Mouse (Mus musculus) CD4-positive, CD25-positive, alpha-beta regulatory T cell, adult 4 months (primary cell): ENCODE measurements around the gene Defa17. TPM values are rescaled to one million over a fixed set of nuclear protein-coding genes. Genes with fewer than 3 reads are reported as not detected.
"Not testable (repeated sequence)": the region's sequence is repeated elsewhere in the genome, so short reads cannot be mapped to it uniquely, and the experiment has no call there.

Experiments used
- ATAC-seq: one replicate; pipeline ENCODE4 v1.8.0; 2017
- polyA plus RNA-seq, 2 experiments: library from polyadenylated mRNA; unstranded; fragments of 100-300 nt; shearing (Covaris generic); gene quantifications; one replicate each; pipeline ENCODE4 v1.2.1; 2017

Gene Defa17
- polyA plus RNA-seq: not detected

DNA sequence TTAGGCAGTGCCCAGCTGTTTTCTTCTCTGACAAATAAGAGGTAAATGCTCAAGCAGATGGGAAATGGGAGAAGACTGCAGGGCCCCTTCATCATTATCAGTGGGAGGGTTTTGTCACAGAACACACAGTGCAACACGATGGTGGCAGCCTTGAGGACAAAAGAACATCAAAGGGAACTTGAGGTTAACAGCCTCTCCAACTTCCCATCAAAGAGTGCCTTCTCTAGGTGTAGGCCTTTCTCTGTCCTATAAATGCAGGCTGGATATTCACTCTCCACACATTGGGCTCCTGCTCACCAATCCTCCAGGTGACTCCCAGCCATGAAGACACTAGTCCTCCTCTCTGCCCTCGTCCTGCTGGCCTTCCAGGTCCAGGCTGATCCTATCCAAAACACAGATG, at the start of gene Defa17:
Gene Defa17 (plus strand): TSS at position 301 of the 400 bp plus-strand sequence.
- not testable (repeated sequence) for ATAC-seq

DNA sequence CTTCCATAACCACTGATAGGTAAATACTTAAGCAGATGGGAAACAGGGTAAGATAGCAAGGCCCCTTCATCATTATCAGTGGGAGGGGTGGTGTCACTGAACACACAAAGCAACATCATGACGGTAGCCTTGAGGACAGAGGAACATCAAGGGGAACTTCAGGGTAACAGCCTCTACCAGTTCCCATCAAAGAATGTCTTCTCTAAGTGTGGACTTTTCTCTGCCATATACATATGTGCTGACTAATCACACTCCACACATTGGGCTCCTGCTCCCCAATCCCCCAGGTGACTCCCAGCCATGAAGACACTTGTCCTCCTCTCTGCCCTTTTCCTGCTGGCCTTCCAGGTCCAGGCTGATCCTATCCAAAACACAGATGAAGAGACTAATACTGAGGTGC, 37.7 kb upstream of the Defa17 start, which contains the start of gene Defa26:
Gene Defa26 (plus strand): TSS at position 301 of the 400 bp plus-strand sequence.
- ATAC-seq: not testable (repeated sequence)

DNA sequence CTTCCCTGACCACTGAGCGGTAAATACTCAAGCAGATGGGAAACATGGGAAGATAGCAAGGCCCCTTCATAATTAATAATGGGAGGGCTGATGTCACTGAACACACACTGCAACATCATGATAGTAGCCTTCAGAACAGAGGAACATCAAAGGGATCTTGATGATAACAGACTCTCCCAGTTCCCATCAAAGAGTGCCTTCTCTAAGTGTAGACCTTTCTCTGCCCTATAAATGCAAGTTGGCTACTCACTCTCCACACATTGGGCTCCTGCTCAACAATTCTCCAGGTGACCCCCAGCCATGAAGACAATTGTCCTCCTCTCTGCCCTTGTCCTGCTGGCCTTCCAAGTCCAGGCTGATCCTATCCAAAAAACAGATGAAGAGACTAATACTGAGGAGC, 9.9 kb downstream of the Defa17 start, which contains the start of gene Defa34:
Gene Defa34 (plus strand): TSS at position 301 of the 400 bp plus-strand sequence.
- ATAC-seq: not testable (repeated sequence)

DNA sequence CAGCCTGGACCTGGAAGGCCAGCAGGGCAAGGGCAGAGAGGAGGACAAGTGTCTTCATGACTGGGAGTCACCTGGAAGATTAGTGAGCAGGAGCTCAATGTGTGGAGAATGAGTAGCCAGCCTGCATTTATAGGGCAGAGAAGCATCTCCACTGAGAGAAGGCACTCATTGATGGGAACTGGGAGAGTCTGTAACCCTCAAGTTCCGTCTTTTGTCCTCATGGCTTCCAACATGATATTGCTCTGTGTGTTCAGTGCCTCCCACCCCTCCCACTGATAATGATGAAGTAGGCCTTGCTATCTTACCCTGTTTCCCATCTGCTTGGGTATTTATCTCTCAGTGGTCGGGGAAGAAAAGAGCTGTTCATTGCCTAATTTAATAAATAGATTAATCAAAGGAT, 48.0 kb downstream of the Defa17 start, which contains the start of gene AY761184:
Gene AY761184 (minus strand): TSS at position 101 of the 400 bp plus-strand sequence.
- not testable (repeated sequence) for ATAC-seq

Other genes with a start within 250 kb of the Defa17 start
- gene Defa36, start 228.4 kb upstream of the Defa17 start, polyA plus RNA-seq: not detected
- gene Gm7849, start 199.2 kb upstream of the Defa17 start, polyA plus RNA-seq: not detected
- not detected for gene Defa20, start 146.5 kb upstream of the Defa17 start, polyA plus RNA-seq
- gene Defa32, start 126.7 kb upstream of the Defa17 start, polyA plus RNA-seq: not detected
- gene Defa37, start 90.4 kb upstream of the Defa17 start, polyA plus RNA-seq: not detected
- not detected for gene Defa28, start 72.8 kb upstream of the Defa17 start, polyA plus RNA-seq
- gene Gm7861, start 61.3 kb upstream of the Defa17 start, polyA plus RNA-seq: not detected
- gene Defa26, start 37.6 kb upstream of the Defa17 start, polyA plus RNA-seq: not detected
- not detected for gene Defa34, start 10.0 kb downstream of the Defa17 start, polyA plus RNA-seq
- not detected for gene AY761184, start 47.9 kb downstream of the Defa17 start, polyA plus RNA-seq
- gene Defa24, start 78.7 kb downstream of the Defa17 start, polyA plus RNA-seq: not detected
- not detected for gene Defb50, start 167.8 kb downstream of the Defa17 start, polyA plus RNA-seq
- not detected for gene Defb2, start 184.1 kb downstream of the Defa17 start, polyA plus RNA-seq
- gene Defb10, start 203.1 kb downstream of the Defa17 start, polyA plus RNA-seq: not detected
- not detected for gene Defb9, start 229.6 kb downstream of the Defa17 start, polyA plus RNA-seq